Mouse (Mus musculus): ENCODE results near the gene Unc79.

DNA sequence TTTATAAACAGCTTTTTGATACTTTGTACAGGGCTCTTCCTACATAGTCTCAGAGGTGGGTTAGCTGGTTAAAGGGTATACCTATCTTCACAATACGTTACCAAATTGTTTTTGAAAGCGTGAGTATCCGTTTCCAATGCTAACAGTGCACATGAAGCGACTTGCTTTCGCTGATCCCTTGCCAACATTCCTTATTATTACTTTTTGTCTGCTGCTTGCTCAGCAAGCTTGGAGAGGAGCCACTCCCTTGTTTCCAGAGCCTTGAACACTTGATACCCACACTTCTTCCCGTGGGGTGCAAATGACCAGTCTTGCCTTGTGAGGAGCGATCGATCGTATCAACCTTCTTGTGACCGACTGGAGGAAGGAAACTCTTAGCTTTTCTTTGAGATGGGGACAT, 112.1 kb downstream of the Unc79 start:
- TF ChIP-seq CTCF (IDR thresholded peaks at IDR 0.05; ENCODE audit: low read depth, low read length) (no peak), GATA1 (IDR thresholded peaks at IDR 0.05; ENCODE audit: borderline replicate concordance, low read length) (no peak)
